Mouse (Mus musculus) layer of hippocampus, adult 9-10 months (tissue): ENCODE results near the gene Coq8a.
A peak's percentile ranks its signal among the peaks of the same experiment; 100 is the strongest.

ENCODE experiments used
- DNase-seq: peaks from one replicate; pipeline ENCODE4 v3.0.0; 2022; ENCODE audit warnings: low spot score

The Coq8a gene

DNA sequence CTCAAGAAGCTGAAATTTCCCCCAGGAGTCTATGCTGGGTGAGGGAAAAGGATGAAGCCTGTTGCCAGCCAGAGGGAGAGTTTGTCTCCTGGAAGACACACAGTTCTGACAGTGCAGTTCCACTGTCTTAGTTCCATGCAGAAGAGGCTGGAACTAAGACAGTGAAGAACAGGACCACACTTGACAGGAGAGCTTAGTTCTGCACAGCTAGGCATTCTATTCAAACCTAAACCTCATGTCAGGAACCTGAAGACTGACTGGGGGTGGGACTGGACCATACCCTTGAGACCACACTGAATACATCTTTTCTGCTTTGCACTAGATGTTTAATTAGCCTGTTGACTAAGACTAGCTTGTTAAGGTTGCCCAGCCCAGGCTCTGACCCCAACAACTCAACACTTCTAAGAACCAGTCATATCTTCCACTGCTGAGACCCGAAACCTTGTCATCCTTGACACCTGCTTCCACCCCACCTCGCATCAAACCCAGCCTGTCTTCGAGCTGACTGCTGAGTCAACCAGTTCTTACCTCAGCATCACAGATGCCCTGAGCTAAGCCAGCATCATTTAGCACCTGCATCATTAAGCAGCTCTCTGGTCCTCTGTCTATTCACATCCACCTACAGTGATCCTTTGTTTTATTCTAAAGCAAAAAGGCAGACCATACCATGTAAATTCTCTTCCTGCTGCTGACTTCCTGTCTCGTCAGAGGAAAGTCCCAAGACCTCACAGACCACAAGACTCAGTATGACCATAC lies at the start of gene Coq8a:
Gene Coq8a, minus strand, starts transcription at position 644 of the 756 bp plus-strand sequence.
- no peak for DNase-seq

DNA sequence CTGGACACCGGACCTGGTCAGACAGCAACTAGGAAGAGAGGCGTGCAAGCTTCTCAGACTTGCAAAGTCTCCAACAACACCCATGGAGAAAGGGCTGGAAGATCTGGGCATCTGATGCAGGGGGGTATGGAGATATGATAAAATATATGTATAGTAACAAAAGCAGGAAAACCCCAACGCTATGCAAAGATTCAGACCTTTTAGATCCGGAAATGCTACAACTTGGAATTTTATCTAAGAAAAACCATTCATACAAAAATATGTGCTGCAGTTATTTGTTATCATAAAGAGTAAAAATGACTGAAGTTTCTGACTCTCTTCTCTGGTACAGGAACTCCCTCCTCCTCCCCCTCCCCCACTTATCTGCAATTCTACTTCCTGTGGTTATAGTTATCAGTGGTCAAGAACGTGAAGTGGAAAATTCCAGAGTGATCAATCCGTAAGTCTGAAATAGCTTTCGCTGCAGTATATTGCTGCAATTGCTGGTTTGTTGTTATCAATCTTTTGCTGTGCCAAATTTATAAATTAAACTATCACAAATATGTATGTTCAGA lies 49.3 kb upstream of the Coq8a start:
- DNase-seq, result no peak

DNA sequence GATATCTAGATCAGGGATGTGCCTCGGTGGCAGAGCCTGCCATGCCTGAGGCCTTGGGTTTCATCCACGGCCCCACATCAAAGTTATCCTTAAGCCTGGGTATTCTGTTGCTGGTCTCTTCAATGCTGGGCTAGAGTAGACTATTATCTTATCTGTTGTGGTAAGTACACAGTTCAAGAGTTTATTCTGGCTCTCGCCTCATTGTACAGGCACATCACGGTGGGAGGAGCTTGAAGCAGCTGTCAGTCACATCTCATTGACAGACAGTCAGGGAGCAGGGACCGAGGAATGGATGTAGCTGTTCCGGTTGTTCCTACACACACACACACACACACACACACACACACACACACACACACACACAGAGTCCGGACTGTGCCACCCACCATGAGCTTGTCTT lies 48.5 kb upstream of the Coq8a start:
- no peak for DNase-seq

DNA sequence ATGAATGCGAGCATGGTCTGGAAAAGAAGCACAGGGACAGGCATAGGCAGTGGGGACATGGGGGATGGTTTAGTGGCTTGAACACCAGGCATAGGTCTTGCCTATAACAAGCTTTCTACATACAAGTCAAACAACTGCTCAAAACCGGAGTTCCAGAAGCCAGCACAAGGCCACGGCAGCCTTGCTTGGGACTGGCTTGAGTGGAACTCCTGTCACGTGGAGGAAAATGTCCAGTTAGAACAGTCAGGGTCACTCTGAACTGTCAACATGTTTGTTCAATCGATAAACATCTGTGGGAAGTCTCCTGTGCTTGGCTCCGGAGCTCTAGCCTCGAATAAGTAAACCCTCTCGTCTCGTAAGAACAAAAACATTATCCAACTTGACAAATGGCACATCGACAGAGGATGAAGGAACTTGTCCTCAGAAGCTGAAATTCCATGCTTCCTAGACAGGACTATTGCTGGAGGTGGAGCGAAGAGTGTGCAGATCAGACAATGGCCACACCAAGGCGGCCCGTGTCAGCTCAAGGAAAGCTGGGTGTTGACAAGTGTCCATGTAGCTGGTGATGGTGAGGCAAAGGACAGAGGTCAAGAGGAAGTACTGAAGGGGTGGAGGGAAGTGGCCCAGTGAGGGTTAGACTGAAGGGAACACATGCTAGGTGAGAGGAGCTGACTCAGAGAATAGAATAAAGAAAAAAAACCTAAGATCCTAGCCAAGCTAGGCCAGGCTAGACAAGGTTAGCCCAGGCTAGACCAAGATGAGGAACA lies 46.5 kb upstream of the Coq8a start:
- no peak for DNase-seq

GRCm38 (mm10) chr1:180231729-180232128 lies 32.3 kb upstream of the Coq8a start:
- no peak for DNase-seq

- DNase-seq, result no peak
Observed at GRCm38 (mm10) chr1:180230580-180230979, 31.2 kb upstream of the Coq8a start.

DNA sequence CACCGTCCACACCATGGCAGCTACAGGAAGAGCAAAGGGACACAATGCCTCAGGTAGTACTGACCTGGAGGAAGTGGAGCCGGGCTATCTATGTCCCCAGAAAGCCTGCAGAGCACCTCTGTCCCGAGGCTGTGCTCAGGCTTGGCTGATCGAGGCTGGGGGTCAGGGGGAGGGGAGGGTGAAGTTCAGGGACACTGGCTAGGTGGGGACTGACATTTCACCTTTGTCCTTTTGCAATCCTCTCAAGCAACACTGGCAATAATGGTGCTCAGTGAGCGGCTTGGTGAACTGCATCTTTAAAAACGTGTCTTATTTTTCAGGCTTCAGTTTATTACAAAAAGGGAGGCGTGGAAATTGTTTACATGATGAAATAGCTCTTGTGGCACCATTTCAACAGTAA lies 30.5 kb upstream of the Coq8a start:
- no peak for DNase-seq

DNA sequence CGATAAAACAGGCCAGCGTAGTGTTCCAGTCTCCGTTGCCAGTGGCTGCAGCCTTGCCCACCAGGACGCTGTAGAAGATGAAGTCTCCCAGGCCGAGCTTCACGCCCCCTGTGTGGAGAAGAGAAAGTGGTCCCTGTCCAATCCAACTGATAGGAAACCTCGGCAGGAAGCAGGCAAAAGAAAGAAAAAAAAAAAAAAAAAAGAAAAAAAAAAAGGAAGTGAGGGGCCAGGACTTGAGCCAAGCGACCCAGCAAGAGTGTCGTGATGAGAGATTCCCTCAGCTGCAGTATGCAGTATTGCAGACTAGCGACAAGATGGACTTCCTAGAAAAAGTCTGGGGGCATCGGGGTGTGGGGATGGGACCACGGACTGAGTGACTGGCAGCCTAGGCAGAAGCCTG lies 29.5 kb upstream of the Coq8a start:
- no peak for DNase-seq

GRCm38 (mm10) chr1:180226766-180227165 lies 27.4 kb upstream of the Coq8a start:
- DNase-seq, result no peak

DNA sequence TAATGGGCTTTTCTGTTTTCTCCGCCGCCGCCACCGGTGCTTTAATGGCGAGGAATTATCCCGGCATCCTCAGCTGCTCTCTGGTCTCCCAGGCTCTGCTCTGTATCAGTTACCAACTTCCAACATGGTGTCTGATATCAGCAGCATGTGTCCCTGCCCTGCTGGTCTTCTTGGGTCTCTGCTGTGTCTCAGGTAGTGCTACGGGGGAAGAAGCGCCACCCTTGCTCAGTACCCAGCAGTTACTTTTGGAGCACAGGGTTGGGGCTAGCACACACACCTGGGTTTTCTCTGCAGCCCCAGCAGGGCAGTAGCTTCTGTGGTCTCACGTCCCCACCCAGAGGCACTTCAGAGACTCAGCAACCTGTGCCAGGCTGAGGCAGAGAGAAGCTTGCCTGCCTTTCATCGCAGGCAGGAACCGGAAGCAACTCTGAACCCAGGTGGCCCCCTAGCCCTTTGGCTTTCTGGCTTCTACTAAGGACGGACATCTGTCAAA lies 26.9 kb upstream of the Coq8a start:
- DNase-seq, result no peak

GRCm38 (mm10) chr1:180225500-180226220 lies 26.3 kb upstream of the Coq8a start:
- DNase-seq, result no peak

GRCm38 (mm10) chr1:180222007-180222406 lies 22.6 kb upstream of the Coq8a start:
- DNase-seq, result no peak

DNA sequence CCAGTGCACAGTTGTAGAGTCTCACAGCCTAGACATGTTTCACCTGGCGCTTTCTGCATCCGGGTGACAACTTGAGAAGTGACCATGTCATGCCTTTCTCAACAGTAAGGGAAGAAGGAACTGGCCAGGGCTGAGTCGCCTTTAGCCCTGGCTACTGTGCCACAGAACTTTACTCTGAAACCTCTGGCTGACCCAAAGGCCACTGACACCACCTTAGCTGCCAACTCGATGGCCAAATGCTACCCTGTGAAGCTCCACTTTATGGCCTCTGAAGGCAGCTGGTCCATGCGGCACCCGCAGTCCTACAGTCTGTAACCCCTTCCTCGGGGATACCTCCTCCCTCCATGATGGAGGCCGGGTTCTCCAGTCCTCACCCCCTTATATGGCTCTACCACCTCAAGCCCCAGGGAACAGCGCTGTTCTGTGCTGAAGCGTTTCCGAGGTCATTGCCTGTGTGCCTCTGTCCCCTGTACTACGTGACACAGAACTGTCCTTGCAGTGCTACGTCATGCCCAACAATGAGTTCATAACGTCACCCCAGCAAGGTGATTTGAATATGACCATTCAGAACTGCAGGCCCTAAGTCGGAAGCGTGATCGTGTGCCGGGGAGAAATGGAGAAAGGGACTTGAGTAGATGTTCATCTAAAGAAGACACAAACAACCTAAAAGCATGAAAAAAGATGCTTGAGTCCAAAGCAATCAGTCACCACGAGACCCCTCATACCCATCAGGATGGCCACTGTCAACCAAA lies 21.6 kb upstream of the Coq8a start:
- DNase-seq, result no peak

DNA sequence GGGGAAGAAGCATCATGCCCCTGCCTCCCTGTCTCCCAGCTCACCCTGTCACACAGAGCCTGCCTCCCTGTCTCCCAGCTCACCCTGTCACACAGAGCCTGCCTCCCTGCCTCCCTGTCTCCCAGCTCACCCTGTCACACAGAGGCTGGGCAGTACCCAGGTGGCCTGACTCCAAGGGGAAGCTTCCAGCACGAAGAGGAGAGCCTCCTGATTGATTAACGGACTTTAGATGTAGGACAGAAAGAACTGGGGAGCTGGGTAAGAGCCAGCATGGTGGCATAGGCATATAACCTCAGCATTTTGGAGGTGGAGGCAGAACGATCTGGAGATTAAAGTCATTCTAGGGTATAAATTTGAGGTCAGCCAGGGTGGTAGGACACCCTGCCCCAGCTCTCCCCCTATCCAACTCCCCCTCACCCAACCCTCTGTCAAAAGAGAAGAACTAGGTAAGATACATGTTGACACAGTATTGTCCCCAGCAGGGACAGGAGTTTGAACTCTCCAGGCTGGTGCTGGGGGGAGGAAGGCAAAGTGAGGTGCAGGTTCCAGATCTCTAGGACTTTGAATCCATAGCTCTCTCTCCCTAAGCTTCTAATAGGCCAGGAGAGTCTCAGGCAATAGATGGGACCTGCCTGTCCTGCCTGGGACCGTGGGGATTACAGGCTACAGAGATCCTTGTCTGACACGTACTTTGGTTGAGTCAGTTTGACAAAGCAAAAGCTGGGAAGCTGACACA lies 17.3 kb upstream of the Coq8a start:
- DNase-seq, result no peak

DNA sequence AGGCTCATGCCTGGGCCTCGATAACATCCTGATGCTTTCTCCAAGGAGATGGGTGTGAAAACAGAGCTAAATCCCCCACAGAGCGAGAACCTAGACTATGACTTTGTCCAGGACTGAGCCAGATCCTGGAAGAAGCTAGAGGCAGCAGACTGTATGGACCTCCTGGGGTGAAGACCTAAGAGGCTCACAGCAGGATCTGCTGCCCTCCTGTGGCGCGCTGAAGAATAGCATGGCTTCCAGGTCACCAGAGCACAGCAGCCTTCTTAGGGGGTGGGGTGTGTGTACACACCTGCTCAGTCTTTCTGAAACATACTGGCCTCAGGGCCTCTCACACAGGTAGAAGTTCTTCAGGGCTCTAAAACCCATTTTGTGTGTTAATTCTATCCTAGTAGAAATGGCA lies 15.6 kb upstream of the Coq8a start:
- peak; percentile 48 for DNase-seq

- DNase-seq, result no peak
Observed at GRCm38 (mm10) chr1:180212911-180213310, 13.5 kb upstream of the Coq8a start.

GRCm38 (mm10) chr1:180210781-180211271 lies 11.4 kb upstream of the Coq8a start:
- DNase-seq, result no peak

GRCm38 (mm10) chr1:180210031-180210432 lies 10.6 kb upstream of the Coq8a start:
- no peak for DNase-seq

DNA sequence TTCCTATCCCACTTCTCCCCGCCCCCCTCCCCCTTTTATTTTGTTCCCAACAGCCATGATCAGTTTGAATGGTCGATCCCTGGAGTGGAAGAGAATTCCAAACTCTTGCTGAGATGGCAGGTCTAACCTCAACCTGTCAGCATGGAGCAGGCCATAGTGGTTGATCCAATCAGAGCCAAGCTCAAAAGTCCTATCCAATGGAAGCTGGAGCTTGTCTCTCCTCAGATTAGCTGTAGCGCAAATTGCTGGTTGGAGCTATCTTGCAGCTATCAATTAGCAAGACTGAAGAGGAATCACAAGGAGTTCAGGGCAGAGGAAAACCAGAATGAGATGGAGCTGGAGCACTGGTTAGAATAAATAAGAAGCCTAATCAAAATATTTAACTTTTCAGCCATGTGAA lies 9.0 kb upstream of the Coq8a start:
- DNase-seq, result no peak

DNA sequence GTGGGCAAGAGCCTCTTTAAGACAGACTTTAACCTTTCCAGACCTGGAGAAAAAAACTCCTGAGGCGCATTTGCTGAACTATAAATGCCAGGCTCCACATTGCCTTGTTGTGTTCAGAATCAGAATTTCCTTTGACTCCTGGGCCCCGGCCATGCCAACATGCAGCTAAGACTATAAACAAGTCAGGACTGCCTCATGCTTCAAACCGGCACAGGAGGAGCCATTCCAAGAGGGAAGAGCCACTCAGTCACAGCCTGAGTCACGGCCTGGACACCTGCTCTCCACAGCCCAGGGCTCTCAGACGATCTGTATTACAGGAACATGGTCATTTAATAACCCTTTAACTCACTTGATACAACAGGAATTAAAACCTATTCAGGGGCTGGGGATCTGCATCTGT lies 1.3 kb upstream of the Coq8a start:
- no peak for DNase-seq

DNA sequence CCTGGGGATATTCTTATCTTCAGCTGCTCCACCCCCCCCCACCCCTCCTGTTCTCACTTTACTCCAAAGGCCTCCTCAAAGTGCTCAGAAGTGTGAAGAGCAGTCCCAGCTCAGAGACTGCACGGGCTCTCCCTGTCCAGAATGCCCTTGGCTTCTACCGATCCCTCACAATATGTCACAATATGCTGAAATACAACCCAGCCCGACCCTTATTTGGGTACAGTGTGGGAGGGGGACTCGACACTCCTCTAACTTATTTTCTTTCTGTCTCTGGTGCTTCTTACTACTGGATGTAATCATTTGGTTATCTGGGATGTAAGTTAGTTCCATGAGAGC lies 281 bp upstream of the Coq8a start:
- no peak for DNase-seq
